Mouse (Mus musculus) embryonic facial prominence, embryonic 14.5 days (tissue): ENCODE results near the gene Pde10a. TPM values are rescaled to one million over a fixed set of nuclear protein-coding genes. Genes with fewer than 3 reads are reported as not detected.

Experiments
- ATAC-seq: fragments of 200-750 bp; cut with Nextera tagmentation; 2 replicates; pipeline ENCODE4 v1.8.0; 2017; ENCODE audit warnings: low read depth, moderate number of reproducible peaks, moderate TSS enrichment
- DNase-seq: peaks from one replicate; pipeline ENCODE4 v3.0.0-alpha.2; 2015; ENCODE audit warnings: low spot score
- H3K27ac ChIP-seq: fragments of 300-500 bp; sonication (generic); replicated peaks from 2 replicates; pipeline ENCODE4 v1.5.1; 2014; ENCODE audit warnings: low read depth, mild to moderate bottlenecking, low read length, moderate library complexity
- H3K27me3 ChIP-seq: fragments of 300-500 bp; sonication (generic); replicated peaks from 2 replicates; pipeline ENCODE4 v1.6.1; 2014; ENCODE audit warnings: low read length; ENCODE audit not compliant: control insufficient read depth, insufficient read depth
- H3K36me3 ChIP-seq: fragments of 300-500 bp; sonication (generic); 2 replicates; pipeline ENCODE4 v1.6.1; 2014; ENCODE audit warnings: low read length, mixed read lengths; ENCODE audit not compliant: control insufficient read depth, insufficient read depth
- H3K4me1 ChIP-seq: fragments of 300-500 bp; sonication (generic); 2 replicates; pipeline ENCODE4 v1.6.1; 2014; ENCODE audit warnings: antibody characterized with exemption, low read length; ENCODE audit not compliant: control insufficient read depth, insufficient read depth
- H3K4me2 ChIP-seq: fragments of 300-500 bp; sonication (generic); 2 replicates; pipeline ENCODE4 v1.6.1; 2014; ENCODE audit warnings: low read depth, mild to moderate bottlenecking, low read length, moderate library complexity, mixed read lengths
- H3K4me3 ChIP-seq: fragments of 300-500 bp; sonication (generic); 2 replicates; pipeline ENCODE4 v1.5.1; 2014; ENCODE audit warnings: low read depth, mild to moderate bottlenecking, low read length
- H3K9ac ChIP-seq: fragments of 300-500 bp; sonication (generic); 2 replicates; pipeline ENCODE4 v1.6.1; 2014; ENCODE audit warnings: low read depth, mild to moderate bottlenecking, low read length, moderate library complexity, mixed read lengths
- H3K9me3 ChIP-seq: fragments of 300-500 bp; sonication (generic); 2 replicates; pipeline ENCODE4 v1.6.1; 2016; ENCODE audit warnings: low read length; ENCODE audit not compliant: control insufficient read depth
- WGBS: fragments of 180-500 bp; shearing (Covaris S2); extraction: QIAGEN DNeasy Blood & Tissue Kit; methylation state at CpG from one replicate; pipeline ENCODE4 v1.1.7; 2014; 5-methylcytosine and 5-hydroxymethylcytosine counted together
- polyA plus RNA-seq: library from polyadenylated mRNA; unstranded; fragments of >200 nt; fragmentation: Nextera tagmentation; extraction: Ambion mirVana; gene quantifications from 2 replicates; pipeline ENCODE4 v1.2.1, GENCODE M21; 2014

The Pde10a gene
- polyA plus RNA-seq, 1 experiment from 2014 or later = 2.3 TPM

- no peaks in the 10 kb centered on the region for H3K4me1 ChIP-seq
- no peaks in the 10 kb centered on the region; the same call in 1 of the 2 replicates for H3K27me3 ChIP-seq
- no peak for DNase-seq
- no peaks in the 10 kb centered on the region for H3K36me3 ChIP-seq
- no peak overlapping the region for H3K4me2 ChIP-seq
- H3K4me3 ChIP-seq = no peak overlapping the region
- no peaks in the 10 kb centered on the region for H3K9me3 ChIP-seq
- ATAC-seq = no peak
- H3K9ac ChIP-seq = no peak overlapping the region
- no peak overlapping the region for H3K27ac ChIP-seq
- WGBS = 76% methylated on average over 3 of the region's 3 CpGs
These were observed 127.6 kb downstream of the Pde10a start for GRCm38 (mm10) chr17:8652681-8653262.

- Histone ChIP-seq H3K36me3 (no peaks in the 10 kb centered on the region), H3K4me1 (no peaks in the 10 kb centered on the region), H3K9ac (no peak overlapping the region), H3K4me2 (no peak overlapping the region), H3K27me3 (no peaks in the 10 kb centered on the region; the same call in 1 of the 2 replicates), H3K27ac (no peak overlapping the region), H3K4me3 (no peak overlapping the region), H3K9me3 (no peaks in the 10 kb centered on the region)
- ATAC-seq = no peak
- DNase-seq = no peak
- WGBS = 52% methylated on average over 9 of the region's 9 CpGs
These were observed 132.5 kb downstream of the Pde10a start for GRCm38 (mm10) chr17:8657661-8658060.

GRCm38 (mm10) chr17:8658751-8659454 is 133.7 kb downstream of the Pde10a start:
- Histone ChIP-seq H3K36me3 (no peaks in the 10 kb centered on the region), H3K27me3 (no peaks in the 10 kb centered on the region), H3K9ac (no peak overlapping the region), H3K4me1 (no peaks in the 10 kb centered on the region), H3K27ac (no peak overlapping the region), H3K4me2 (no peak overlapping the region), H3K4me3 (no peak overlapping the region), H3K9me3 (no peaks in the 10 kb centered on the region)
- no peak for ATAC-seq
- DNase-seq = no peak
- WGBS = 57% methylated on average over 16 of the region's 16 CpGs

GRCm38 (mm10) chr17:8666912-8667311 is 141.7 kb downstream of the Pde10a start:
- Histone ChIP-seq H3K27me3 (no peaks in the 10 kb centered on the region), H3K4me3 (no peak overlapping the region), H3K4me2 (no peak overlapping the region), H3K4me1 (no peaks in the 10 kb centered on the region), H3K27ac (no peak overlapping the region), H3K36me3 (no peaks in the 10 kb centered on the region), H3K9ac (no peak overlapping the region), H3K9me3 (no peaks in the 10 kb centered on the region)
- ATAC-seq (no peak), DNase-seq (no peak)
- 58% methylated on average over 5 of the region's 5 CpGs for WGBS

- WGBS = 86% methylated on average over 2 of the region's 2 CpGs
- no peak for ATAC-seq
- H3K9ac ChIP-seq = no peak overlapping the region
- no peaks in the 10 kb centered on the region for H3K36me3 ChIP-seq
- H3K4me3 ChIP-seq = no peak overlapping the region
- H3K4me2 ChIP-seq = no peak overlapping the region
- H3K27me3 ChIP-seq = no peaks in the 10 kb centered on the region
- no peak for DNase-seq
- no peaks in the 10 kb centered on the region for H3K9me3 ChIP-seq
- H3K4me1 ChIP-seq = no peaks in the 10 kb centered on the region
- no peak overlapping the region for H3K27ac ChIP-seq
These were observed 149.5 kb downstream of the Pde10a start for GRCm38 (mm10) chr17:8674651-8675050.

GRCm38 (mm10) chr17:8686356-8686755 is 161.2 kb downstream of the Pde10a start:
- Histone ChIP-seq H3K9ac (no peak overlapping the region), H3K9me3 (no peaks in the 10 kb centered on the region)

GRCm38 (mm10) chr17:8688096-8688495 is 162.9 kb downstream of the Pde10a start:
- no peaks in the 10 kb centered on the region for H3K27me3 ChIP-seq
- no peaks in the 10 kb centered on the region for H3K4me1 ChIP-seq
- H3K4me3 ChIP-seq = no peak overlapping the region
- WGBS = 46% methylated on average over 3 of the region's 3 CpGs
- H3K9ac ChIP-seq = no peak overlapping the region
- no peak overlapping the region for H3K4me2 ChIP-seq
- ATAC-seq = no peak
- H3K27ac ChIP-seq = no peak overlapping the region
- H3K36me3 ChIP-seq = no peaks in the 10 kb centered on the region
- no peaks in the 10 kb centered on the region for H3K9me3 ChIP-seq
- no peak for DNase-seq

More at GRCm38 (mm10) chr17:8686356-8686755, 161.2 kb downstream of the Pde10a start:
- WGBS = 65% methylated on average over 7 of the region's 7 CpGs
- H3K27me3 ChIP-seq = no peaks in the 10 kb centered on the region
- ATAC-seq (no peak), DNase-seq (no peak)
- H3K36me3 ChIP-seq = no peaks in the 10 kb centered on the region
- no peak overlapping the region for H3K4me3 ChIP-seq
- H3K4me2 ChIP-seq = no peak overlapping the region
- no peak overlapping the region for H3K27ac ChIP-seq
- no peaks in the 10 kb centered on the region for H3K4me1 ChIP-seq

GRCm38 (mm10) chr17:8698265-8698664 is 173.1 kb downstream of the Pde10a start:
- 64% methylated on average over 1 of the region's 1 CpGs for WGBS

GRCm38 (mm10) chr17:8698793-8699192 is 173.6 kb downstream of the Pde10a start:
- no peaks in the 10 kb centered on the region for H3K27me3 ChIP-seq
- WGBS = 73% methylated on average over 3 of the region's 3 CpGs
- H3K4me1 ChIP-seq = no peaks in the 10 kb centered on the region
- no peaks in the 10 kb centered on the region for H3K36me3 ChIP-seq
- ATAC-seq = no peak
- H3K4me2 ChIP-seq = no peak overlapping the region
- H3K9me3 ChIP-seq = peaks cover 3% of the 10 kb centered on the region; the same call in 1 of the 2 replicates
- H3K9ac ChIP-seq = no peak overlapping the region
- H3K27ac ChIP-seq = no peak overlapping the region
- DNase-seq = no peak
- H3K4me3 ChIP-seq = no peak overlapping the region

More at GRCm38 (mm10) chr17:8698265-8698664, 173.1 kb downstream of the Pde10a start:
- no peaks in the 10 kb centered on the region for H3K4me1 ChIP-seq
- H3K27ac ChIP-seq = no peak overlapping the region
- no peaks in the 10 kb centered on the region for H3K36me3 ChIP-seq
- no peak for DNase-seq
- H3K4me3 ChIP-seq = no peak overlapping the region
- H3K27me3 ChIP-seq = no peaks in the 10 kb centered on the region
- ATAC-seq = no peak
- peaks cover 3% of the 10 kb centered on the region; the same call in 1 of the 2 replicates for H3K9me3 ChIP-seq
- H3K9ac ChIP-seq = no peak overlapping the region
- H3K4me2 ChIP-seq = no peak overlapping the region
